Mouse (Mus musculus) left cerebral cortex, postnatal 25 days (tissue): ENCODE results near the gene Cbx4. TPM values are rescaled to one million over a fixed set of nuclear protein-coding genes. Genes with fewer than 3 reads are reported as not detected.

Source experiments
- DNase-seq, 2 experiments: peaks; one replicate each; pipeline ENCODE4 v3.0.0; 2022; ENCODE audit warnings: low spot score in 2 of 2, mixed read lengths in 1 of 2
- intact Hi-C: fragments of 180-260 bp; cut with DNase I; formaldehyde crosslinking; loops from one replicate; pipeline ENCODE4 v1.15.1; 2025
- total RNA-seq, 2 experiments: library from RNA; stranded (reverse); gene quantifications; 2 replicates each; pipeline ENCODE4 v1.2.3; 2021

The Cbx4 gene
- total RNA-seq: 10 to 100 TPM; 59.5 to 66.2 TPM

DNA sequence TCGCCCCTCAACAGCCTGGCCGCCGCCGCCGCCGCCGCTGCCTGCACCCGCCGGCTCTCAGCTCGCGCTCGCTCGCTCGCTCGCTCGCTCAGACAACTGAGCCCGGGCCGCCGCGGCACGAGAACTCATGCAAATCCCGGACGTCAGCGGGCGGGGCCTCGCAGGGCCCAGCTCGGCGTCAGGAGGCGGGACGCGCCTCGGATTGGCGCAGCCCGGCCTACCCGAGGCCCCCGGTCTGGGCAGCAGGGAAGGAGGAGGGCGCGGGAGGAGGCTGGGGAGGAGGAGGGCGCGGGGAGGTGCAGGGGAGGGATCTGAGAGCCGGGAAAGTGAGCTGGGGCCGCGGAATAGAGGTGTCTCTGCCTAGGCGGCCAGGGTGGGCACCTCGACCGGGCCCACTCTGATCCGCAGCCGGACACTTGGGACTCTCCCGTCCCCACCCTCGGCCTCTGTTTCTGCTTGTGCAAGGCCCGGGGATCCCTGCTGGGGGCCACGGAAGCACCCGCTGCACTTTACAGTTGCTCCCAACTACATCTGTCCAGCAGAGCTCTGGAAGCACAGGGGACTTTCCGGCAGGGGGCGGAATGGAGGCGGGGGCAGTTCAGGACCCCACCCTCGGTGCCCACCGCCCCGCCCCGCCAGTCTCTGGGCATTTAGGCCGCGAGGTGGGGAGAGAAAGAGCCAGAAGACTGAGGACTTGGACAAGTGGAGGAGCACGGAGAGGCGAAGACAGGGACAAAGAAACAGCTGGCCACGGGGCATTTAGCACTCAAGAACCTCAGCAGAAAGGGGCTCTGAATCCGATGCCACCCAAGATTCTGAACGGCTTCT lies at the start of gene Cbx4:
Cbx4 (minus strand) TSS at position 78 of the 828 bp plus-strand sequence.
- peak; percentile 91 to 93 for DNase-seq
- intact Hi-C loops: no loop called here

GRCm38 (mm10) chr11:119134586-119134985 lies 48.6 kb upstream of the Cbx4 start:
- no peak for DNase-seq
- intact Hi-C loops: no loop called here

DNA sequence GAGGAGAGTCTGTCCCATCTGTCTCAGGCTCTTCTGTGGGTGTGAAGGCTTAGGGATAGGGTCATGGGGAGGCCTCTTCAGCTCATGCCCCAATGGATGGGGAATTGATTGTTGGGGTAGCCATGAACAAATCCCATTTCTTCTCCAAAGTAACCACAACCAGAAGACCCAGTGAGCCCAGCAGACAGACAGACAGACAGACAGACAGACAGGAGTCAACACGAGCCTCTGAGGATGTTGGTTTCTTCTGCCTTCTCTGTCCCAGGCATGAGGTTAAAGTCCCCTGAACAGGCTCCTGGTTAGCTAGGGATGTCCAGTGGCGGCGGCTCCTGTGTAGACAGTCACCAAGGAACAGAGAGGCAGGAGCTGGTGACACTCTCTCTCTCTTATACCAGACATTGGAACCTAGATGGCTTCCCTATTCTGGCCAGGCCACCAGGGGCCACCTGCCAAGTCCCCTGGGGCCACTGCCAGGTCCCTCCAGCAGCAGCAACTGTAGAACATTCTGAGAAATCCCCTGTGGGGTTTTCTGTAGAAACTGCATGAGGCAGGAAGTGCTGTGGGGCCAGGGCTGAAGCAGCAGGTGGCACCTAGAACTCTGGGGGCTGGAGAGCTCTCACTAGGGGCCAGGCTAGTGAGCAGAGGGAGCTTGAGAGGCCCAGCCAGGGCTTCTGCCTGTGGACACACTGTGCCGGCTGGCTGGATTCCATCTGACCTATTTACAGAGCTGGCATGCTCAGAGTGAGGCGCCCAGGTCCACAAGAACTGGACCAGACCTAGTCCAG lies 47.6 kb upstream of the Cbx4 start:
- intact Hi-C loops: no loop called here
- peak; percentile 32 to 45 for DNase-seq

DNA sequence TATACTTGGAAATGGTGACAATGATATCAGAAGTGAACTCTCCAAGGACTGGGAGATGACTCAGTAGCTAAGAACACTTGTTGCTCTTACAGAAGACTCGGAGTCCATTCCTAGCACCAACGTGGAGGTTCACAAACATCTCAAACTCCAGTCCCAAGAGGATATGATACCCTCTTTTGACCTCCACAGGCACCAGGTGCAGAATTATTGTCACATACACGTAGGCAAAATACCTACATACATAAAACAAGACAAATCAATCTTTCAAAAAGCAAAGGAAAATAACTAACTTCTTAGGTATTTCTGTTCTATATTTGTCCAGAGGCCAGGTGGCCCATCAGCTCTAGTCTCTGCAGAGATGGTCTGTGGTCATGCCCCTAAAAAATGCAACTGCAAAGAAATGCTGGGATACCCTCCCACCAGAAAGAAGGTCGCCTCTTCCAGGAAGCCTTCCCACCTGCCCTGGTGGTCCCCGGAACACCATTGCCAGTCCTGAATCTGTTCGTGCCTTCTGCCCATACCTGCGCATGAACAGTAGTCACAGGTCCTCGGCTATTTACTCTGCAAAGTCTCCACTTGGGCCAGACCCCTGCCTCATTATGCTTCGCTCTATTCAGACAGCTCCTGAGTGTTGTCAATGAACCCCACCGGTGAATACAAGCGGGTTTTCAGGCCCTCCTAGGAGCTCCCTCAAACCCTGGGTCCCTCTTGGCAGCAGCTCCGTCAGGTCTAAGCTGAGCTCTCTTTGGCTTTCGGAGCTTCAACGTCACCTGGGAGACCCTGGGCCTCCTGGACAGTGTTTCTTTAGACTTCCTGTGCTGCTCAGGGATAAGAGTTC lies 46.4 kb upstream of the Cbx4 start:
- intact Hi-C loops: no loop called here
- DNase-seq: no peak

- intact Hi-C loops: no loop called here
Observed at GRCm38 (mm10) chr11:119130081-119130765, 44.2 kb upstream of the Cbx4 start.

DNA sequence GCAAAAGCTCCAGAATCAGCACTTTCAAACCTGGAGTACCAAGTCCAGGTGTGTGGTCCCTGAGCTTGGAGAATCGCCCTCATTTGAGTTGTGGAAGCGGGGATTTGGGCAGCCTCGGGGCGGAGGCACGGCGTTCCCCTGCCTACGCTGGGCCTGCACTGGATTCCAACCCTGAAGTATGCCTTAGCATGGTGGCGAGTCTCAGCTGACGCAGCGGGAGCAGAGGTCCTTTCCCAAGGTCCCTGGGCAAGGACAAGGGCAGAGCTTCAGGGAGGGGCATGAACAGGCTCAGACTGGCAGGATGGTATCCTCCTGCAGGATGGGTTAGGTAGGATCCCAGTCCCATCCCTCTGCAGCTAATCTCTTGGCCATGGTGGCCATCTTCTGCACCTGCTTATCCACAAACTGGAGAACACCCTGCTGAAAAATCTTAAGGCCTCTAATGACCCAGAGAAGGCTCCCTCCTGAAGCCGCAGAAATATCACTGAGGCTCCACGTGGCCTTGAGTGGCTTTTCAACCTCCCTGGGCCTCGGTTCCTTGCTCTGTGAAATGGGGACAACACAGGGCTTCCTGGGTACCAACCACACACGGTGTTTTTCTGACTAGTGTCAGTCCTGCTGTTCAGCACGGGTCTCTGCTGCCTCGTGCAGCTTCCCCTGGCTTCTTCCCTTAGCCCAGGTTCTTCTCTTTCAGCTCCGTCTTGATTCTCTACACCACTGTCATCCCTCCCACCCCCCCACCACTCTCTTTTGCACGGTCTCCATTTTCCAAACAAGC lies 43.4 kb upstream of the Cbx4 start:
- DNase-seq: no peak
- intact Hi-C loops: no loop called here

More at GRCm38 (mm10) chr11:119130081-119130765, 44.2 kb upstream of the Cbx4 start:
- DNase-seq: no peak

DNA sequence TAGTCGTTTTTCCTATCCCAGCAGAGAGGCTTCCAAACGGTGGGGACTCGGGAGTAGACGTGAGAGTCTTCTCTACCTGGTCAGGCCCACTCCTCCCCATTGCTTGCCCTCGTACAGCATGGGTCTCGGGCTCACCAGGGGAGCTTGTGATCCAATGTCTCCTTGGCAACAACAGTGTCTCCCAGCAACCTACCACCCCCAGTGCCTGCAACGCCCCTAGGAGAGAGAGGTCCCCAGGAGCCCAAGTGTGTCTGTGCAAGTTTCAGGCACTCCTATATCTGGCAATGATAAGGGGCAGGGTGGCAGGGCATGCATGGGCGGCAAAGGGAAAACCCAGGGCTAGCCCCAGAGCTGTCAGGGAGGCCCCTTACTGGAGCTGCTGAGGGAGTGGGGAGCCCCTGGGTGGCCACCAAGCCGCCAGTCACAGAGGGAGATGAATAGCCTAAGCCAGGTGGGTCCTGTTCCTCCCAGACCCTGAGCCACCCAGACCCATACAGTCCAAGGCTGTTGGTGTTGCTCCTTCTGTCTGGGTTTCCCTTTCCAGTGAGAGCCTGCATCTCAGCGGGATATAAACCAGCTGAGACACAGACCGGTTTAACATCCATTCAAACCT lies 42.8 kb upstream of the Cbx4 start:
- no peak for DNase-seq
- intact Hi-C loops: no loop called here

DNA sequence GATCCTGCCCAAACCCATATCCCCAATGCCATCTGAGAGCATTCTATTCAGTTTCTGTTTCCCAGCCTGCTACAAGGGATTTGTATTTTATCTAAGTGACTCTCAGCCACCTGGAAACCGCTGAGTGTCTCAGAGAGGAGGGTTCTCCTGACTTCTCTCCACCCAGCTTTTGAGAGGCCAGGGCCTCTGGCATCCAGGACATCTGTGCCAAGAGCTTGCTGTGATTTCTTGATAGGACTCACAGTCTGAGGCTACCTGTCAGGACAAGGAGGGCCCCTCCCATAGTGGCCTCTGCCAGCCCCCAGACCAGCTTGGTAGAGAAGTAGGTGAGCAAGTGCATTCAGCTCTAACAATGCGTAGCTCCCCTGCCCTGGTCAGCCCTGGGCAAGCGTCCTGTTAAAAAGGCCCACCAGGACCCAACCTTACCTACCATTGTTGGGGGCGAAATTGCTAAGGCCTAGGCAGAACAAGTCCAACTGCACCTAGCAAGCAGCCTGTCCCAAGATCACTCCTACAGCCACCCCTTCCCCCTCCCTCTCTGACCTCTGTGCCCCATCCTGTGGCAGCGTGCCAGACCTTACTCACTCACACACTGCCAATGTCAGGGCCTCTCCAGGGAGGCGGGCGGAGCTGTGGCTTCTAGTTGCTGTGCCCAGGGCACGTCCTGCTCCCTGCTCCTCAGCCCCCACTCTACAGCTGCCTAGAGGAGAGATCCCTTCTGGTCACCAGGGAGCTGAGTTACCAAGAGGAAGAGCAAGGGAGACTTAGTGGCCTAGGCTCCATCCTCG lies 41.9 kb upstream of the Cbx4 start:
- intact Hi-C loops: no loop called here

DNA sequence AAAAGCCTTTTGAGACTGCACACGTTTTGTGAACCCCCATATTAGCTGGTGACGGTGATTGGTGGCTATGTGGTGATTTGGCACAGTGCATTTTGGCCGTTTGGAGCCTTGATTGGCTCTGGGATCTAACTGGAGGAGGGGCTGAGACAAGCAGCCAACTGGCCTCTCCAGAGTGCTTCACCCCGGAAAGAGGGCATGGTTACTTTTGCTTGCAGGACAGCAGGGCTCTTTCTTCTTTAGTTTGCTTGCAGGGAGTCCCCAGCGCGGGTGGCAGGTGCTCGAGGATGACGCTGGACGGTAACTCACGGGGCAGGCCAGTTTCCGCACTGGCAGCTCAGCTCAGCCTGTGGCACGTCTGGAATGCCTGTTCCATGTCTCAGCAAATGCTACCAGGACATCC lies 41.1 kb upstream of the Cbx4 start:
- intact Hi-C loops: no loop called here
- DNase-seq: no peak

More for the DNA sequence above, 41.9 kb upstream of the Cbx4 start:
- no peak for DNase-seq

DNA sequence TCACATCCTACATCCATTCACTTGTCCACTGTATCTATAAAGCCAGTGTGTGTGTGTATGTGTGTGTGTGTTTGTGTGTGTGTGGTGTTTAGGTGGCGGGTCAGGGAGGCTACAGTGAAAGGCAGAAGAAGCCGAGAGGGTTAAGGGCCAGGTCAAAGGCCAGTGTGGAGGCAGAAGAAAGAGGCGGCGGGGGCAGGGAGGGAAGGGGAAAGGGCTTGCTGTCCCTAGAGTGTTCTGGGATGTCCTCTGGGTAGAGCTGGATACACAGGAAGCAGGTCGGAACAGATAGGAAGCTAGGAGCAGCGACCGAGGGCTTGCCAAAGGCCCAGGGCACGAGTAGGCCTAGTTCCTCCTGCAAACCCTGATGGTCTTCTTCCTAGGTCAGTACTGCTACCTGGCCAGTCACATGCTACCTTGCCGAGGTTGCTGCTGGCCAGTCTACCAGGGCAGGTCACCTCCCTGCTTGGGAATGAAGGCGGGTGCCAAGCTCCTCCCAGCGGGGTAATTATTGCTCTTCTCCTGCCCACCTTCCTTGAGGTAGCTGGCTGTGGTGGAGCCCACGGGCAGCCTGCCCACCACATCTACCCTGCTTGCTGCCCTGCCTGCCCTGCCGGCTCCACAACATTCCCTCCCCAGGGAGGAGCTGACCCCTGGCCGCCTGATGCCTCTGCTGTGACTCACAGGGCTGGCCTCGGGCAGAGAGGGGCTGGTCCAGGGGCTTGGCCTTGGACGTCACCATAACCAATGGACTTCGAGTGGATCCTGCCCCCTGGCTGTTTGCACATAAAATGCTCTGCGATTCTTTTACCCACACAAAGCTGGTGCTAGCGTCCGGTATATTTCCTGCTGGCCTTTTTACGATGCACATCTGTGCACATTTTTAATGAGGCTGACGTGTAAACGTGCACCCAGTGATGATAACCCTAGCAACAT lies 40.2 kb upstream of the Cbx4 start:
- intact Hi-C loops: no loop called here
- peak; percentile 22 to 44 for DNase-seq

GRCm38 (mm10) chr11:119124536-119124935 lies 38.5 kb upstream of the Cbx4 start:
- intact Hi-C loops: no loop called here

GRCm38 (mm10) chr11:119123522-119124319 lies 37.7 kb upstream of the Cbx4 start:
- DNase-seq: no peak
- intact Hi-C loops: no loop called here

More at GRCm38 (mm10) chr11:119124536-119124935, 38.5 kb upstream of the Cbx4 start:
- no peak for DNase-seq

DNA sequence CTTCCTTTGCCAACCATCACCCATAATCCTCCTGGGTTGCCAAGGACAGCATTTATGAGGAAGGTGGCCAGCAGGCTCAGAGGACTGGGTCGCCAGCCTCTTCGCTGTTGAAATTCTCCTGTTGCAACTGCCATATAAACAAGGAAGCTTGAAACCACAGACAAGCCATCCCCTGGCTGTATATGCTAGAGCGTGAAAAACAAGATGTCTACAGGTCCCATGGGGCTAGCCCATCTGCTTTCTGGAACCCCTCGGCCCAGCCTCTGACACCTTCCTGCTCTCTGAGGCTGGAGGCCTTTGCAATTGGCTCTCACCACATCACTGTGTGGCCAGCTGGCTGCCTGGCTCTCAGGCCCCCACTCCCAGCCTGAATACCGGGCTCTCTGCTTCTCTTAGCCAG lies 36.4 kb upstream of the Cbx4 start:
- intact Hi-C loops: no loop called here
- DNase-seq: no peak

DNA sequence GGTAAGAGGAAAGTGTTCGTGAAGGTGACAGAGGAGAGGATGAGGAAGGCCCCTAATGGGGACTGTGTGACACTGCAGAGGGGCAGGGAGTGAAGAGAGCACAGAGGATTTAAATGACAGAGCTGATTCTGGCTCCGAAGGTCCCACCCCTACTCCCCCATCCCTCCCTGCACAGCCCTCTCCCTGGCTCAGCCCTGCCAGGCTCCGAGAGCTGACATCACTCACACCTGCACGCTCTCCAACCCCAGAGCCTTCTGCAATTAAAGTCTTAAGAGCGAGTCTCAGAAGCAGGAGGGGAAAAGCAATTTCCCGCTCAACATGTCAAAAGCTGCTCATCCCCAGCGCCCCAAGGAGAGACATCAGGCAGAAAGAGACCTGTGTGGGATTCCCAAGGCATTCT lies 32.9 kb upstream of the Cbx4 start:
- intact Hi-C loops: no loop called here
- no peak for DNase-seq

DNA sequence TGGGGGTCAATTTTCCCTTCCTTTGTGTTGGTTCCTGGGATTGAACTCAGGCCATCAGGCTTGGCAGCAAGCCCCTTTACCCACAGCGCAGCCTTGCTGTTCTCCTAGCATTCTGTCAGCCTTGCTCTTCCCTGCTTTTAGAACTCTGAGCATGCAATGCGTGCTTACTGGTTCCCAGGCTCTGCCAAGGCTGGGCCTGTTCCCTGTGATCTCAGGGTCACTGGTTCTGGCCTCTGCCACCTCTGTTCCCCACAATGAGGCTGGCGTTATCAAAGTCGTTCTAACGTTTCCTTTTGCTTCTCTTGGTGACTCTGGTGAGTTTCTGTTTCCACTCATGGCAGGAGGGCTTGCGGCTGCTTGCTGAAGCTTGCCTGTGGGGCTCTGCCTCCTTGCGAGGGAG lies 31.9 kb upstream of the Cbx4 start:
- intact Hi-C loops: no loop called here
- no peak for DNase-seq

DNA sequence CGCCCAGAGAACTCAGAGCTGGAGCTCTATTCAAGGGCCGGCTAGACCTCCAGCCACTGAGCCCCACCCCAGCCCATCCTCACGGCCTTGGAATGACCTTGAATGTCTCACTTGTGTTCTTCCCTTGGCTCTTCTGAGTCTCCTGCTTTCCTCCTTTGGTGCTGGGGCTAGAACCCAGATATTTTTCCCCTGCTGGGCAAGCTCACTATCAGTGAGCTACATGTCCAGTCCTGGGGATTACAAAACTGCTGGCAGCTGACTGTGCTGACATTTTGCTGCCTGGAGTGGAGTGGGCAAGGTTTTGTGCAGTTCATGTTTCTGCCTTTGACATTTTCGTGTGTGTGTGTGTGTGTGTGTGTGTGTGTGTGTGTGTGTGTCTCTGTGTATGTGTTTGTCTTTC lies 31.0 kb upstream of the Cbx4 start:
- intact Hi-C loops: no loop called here
- no peak for DNase-seq
